Comparison of ENCODE assay signal across 15 mouse cellular contexts in the genomic region with DNA sequence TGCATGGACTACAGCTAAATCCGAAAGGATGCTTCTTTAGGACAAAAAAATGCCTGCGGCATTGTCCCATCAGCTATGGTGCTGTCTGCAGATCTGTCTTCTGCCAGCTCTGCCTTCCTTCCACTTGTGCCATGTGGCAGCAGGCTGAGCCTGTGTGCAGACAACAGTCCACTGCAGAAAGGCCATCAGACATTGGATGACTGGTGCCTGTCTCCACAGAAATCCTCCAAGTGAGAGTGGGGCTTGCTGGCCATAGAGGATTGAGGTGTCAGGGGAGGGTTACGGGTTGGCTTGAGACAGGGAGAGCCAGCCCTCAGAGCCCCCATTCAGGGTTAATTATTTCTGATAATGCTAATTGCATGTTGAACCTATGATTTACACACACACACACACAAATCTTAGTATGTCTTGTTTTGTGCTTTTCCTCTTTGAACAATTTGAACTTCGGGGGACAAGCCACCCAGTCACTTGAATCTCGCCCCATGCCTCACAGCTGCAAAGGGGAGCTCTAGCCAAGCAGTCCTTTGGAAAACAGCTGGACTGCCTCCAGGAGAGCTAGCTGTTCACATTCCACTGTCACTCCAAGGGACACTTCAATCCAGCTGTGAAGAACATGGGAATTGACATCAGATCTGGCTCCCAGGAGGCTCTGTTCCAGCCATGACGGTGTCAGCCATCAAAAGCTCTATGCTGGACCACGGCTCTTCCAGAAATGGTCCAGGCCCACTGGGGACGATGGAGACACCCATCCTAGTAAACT.
DNase-seq lines count a peak whose midpoint lies in the region; ATAC-seq and TF ChIP-seq lines count a peak whose summit lies in the region.
"Had no signal": no experiment of that assay in that cellular context is flagged by ENCODE, and none has a peak within 500 bp of the region (broad histone marks: within the 10 kb centered on the region; RNA-seq: fewer than 3 reads in every experiment).

No protein-coding gene starts in this region.

- H3K36me3 ChIP-seq in kidney, embryonic 16.5 days (ENCODE audit: insufficient read depth, low read length) = no peaks in the 10 kb centered on the region
- H3K36me3 ChIP-seq in kidney, embryonic 14.5 days (ENCODE audit: control insufficient read depth, insufficient read depth, low read length) = no peaks in the 10 kb centered on the region
- no peaks in the 10 kb centered on the region for H3K36me3 ChIP-seq in liver, postnatal 0 days (replicated peaks; ENCODE audit: insufficient read depth, low read length)
- H3K36me3 ChIP-seq: hindbrain, embryonic 12.5 days; liver, embryonic 13.5 days had no signal

- peak; percentile 36 for DNase-seq in gastrocnemius, postnatal 25 days
- DNase-seq in heart, postnatal 36 days = peak; percentile 31 to 33
- DNase-seq in lung, postnatal 25 days (ENCODE audit: low spot score) = peak; percentile 61
- DNase-seq in liver, postnatal 0 days = no peak
- no peak for DNase-seq in cerebellum, adult 2 months
- DNase-seq: cerebellum, adult 8-10 months; layer of hippocampus, adult 9-11 months; liver, embryonic 13.5 days; right cerebral cortex, postnatal 25 days had no signal

- 74% methylated on average over 8 of the region's 8 CpGs for whole genome bisulfite sequencing in kidney, embryonic 16.5 days
- 68% methylated on average over 8 of the region's 8 CpGs for WGBS in kidney, embryonic 14.5 days
- 77% methylated on average over 8 of the region's 8 CpGs for WGBS in liver, postnatal 0 days (ENCODE audit: insufficient replicate concordance)
- WGBS in cerebellum, adult 2 months = 76% methylated on average over 8 of the region's 8 CpGs

- 0 out of 2 replicates have a peak, but pooled peaks cover 2% of the 10 kb centered on the region for H3K9me3 ChIP-seq in kidney, embryonic 16.5 days (ENCODE audit: low read length)
- no peaks in the 10 kb centered on the region for H3K9me3 ChIP-seq in kidney, embryonic 14.5 days (ENCODE audit: control insufficient read depth, low read length)
- H3K9me3 ChIP-seq in liver, postnatal 0 days (ENCODE audit: low read length) = no peaks in the 10 kb centered on the region
- H3K9me3 ChIP-seq: hindbrain, embryonic 12.5 days; liver, embryonic 13.5 days had no signal

- no peak for TF ChIP-seq EP300 in liver, postnatal 0 days (IDR thresholded peaks at IDR 0.05; ENCODE audit: low read depth)

- H3K9ac ChIP-seq in kidney, embryonic 16.5 days (replicated peaks; ENCODE audit: low read length) = no peak overlapping the region
- no peak overlapping the region for H3K9ac ChIP-seq in kidney, embryonic 14.5 days (ENCODE audit: low read depth, low read length)
- H3K9ac ChIP-seq in liver, postnatal 0 days (replicated peaks) = no peak overlapping the region
- H3K9ac ChIP-seq: hindbrain, embryonic 12.5 days; liver, embryonic 13.5 days had no signal

- no peak for TF ChIP-seq POLR2A in cerebellum, adult 2 months (IDR thresholded peaks at IDR 0.05; ENCODE audit: borderline replicate concordance, insufficient read depth, low read length)

- no peak for TF ChIP-seq CTCF in liver, postnatal 0 days (IDR thresholded peaks at IDR 0.05; ENCODE audit: low read depth)
- no peak for TF ChIP-seq CTCF in cerebellum, adult 2 months (IDR thresholded peaks at IDR 0.05; ENCODE audit: borderline replicate concordance, insufficient read depth, low read depth, low read length)

- ATAC-seq in kidney, embryonic 16.5 days (ENCODE audit: low FRiP score, low TSS enrichment) = peak; percentile 23; the same call in 1 of the 2 replicates
- no peak for ATAC-seq in kidney, embryonic 14.5 days (ENCODE audit: low FRiP score, low TSS enrichment)
- no peak for ATAC-seq in liver, postnatal 0 days
- ATAC-seq: CD4-positive, CD25-positive, alpha-beta regulatory T cell, adult 4 months; intestine, postnatal 0 days had no signal

- no peak overlapping the region for H3K27ac ChIP-seq in kidney, embryonic 16.5 days (ENCODE audit: low read length)
- H3K27ac ChIP-seq in kidney, embryonic 14.5 days (ENCODE audit: low read depth, low read length) = no peak overlapping the region
- H3K27ac ChIP-seq in liver, postnatal 0 days (ENCODE audit: low read depth) = no peak overlapping the region
- H3K27ac ChIP-seq in cerebellum, adult 2 months (ENCODE audit: insufficient read depth, low read length) = no peak overlapping the region
- H3K27ac ChIP-seq: hindbrain, embryonic 12.5 days; liver, embryonic 13.5 days had no signal

- no peak overlapping the region for H3K4me2 ChIP-seq in kidney, embryonic 16.5 days (replicated peaks; ENCODE audit: low read depth, low read length)
- H3K4me2 ChIP-seq in kidney, embryonic 14.5 days (replicated peaks; ENCODE audit: low read depth, low read length) = no peak overlapping the region
- H3K4me2 ChIP-seq in liver, postnatal 0 days (ENCODE audit: low read depth, low read length) = no peak overlapping the region
- H3K4me2 ChIP-seq: hindbrain, embryonic 12.5 days; liver, embryonic 13.5 days had no signal

- H3K4me1 ChIP-seq in kidney, embryonic 16.5 days (ENCODE audit: insufficient read depth, low read length) = no peaks in the 10 kb centered on the region
- no peaks in the 10 kb centered on the region for H3K4me1 ChIP-seq in kidney, embryonic 14.5 days (ENCODE audit: control insufficient read depth, insufficient read depth, low read length)
- H3K4me1 ChIP-seq in liver, postnatal 0 days (ENCODE audit: insufficient read depth) = no peaks in the 10 kb centered on the region
- no peaks in the 10 kb centered on the region for H3K4me1 ChIP-seq in cerebellum, adult 2 months (ENCODE audit: control insufficient read depth, insufficient read depth, low read length)
- H3K4me1 ChIP-seq: hindbrain, embryonic 12.5 days; liver, embryonic 13.5 days had no signal

- no peaks in the 10 kb centered on the region for H3K27me3 ChIP-seq in kidney, embryonic 16.5 days (ENCODE audit: insufficient read depth, low read length)
- H3K27me3 ChIP-seq in kidney, embryonic 14.5 days (ENCODE audit: control insufficient read depth, insufficient read depth, low read length) = no peaks in the 10 kb centered on the region
- no peaks in the 10 kb centered on the region for H3K27me3 ChIP-seq in liver, postnatal 0 days (ENCODE audit: insufficient read depth, low read length)
- H3K27me3 ChIP-seq in cerebellum, adult 2 months (ENCODE audit: control insufficient read depth, insufficient read depth, low read length) = no peaks in the 10 kb centered on the region
- H3K27me3 ChIP-seq: hindbrain, embryonic 12.5 days; liver, embryonic 13.5 days had no signal

- intact Hi-C loops in heart, postnatal 36 days (cut with DNase I) = loop anchor here (5.0 kb wide), 1 partner anchor 96 kb away; no protein-coding TSS in a partner anchor

- H3K4me3 ChIP-seq in kidney, embryonic 16.5 days (ENCODE audit: low read length) = no peak overlapping the region
- no peak overlapping the region for H3K4me3 ChIP-seq in kidney, embryonic 14.5 days (ENCODE audit: low read length)
- H3K4me3 ChIP-seq in liver, postnatal 0 days (ENCODE audit: low read depth, low read length) = no peak overlapping the region
- no peak overlapping the region for H3K4me3 ChIP-seq in cerebellum, adult 2 months (replicated peaks; ENCODE audit: insufficient read depth, low read depth, low read length)
- H3K4me3 ChIP-seq: hindbrain, embryonic 12.5 days; liver, embryonic 13.5 days; myocyte had no signal

Comparison
In these comparisons a context has a peak if more than half of its experiments do, and no peak if none do; other contexts are left out.
1. DNase-seq: peak in gastrocnemius, postnatal 25 days (single experiment), heart, postnatal 36 days (2 of 2) and lung, postnatal 25 days (single experiment); none in liver, postnatal 0 days (single experiment) and cerebellum, adult 2 months (0 of 2).